Mouse (Mus musculus) Patski (cell line): Measurements from ENCODE around the gene Dstyk. TPM values are rescaled to one million over a fixed set of nuclear protein-coding genes. Genes with fewer than 3 reads are reported as not detected.
"Not testable (repeated sequence)": the region's sequence is repeated elsewhere in the genome, so short reads cannot be mapped to it uniquely, and the experiment has no call there.

Experiments used
- ATAC-seq: fragments of 100-300 bp; one replicate; pipeline ENCODE4 v1.8.0; 2021
- CTCF ChIA-PET: fragments of 350-600 bp; sonication (Branson Sonifier 250); formaldehyde crosslinking; loops from one replicate; lab custom pipeline; 2022; ENCODE audit warnings: inconsistent platforms; lab: Charles Lee
- POLR2A ChIA-PET: fragments of 350-600 bp; sonication (Branson Sonifier 250); formaldehyde crosslinking; loops from one replicate; lab custom pipeline; 2022; ENCODE audit warnings: antibody characterized with exemption, inconsistent platforms; lab: Charles Lee
- DNase-seq: peaks from one replicate; pipeline ENCODE4 v3.0.0-alpha.2; 2011; ENCODE audit warnings: low read depth, low spot score
- H3K27me3 ChIP-seq: fragments of 371-371 bp; one replicate; pipeline ENCODE4 v1.5.1; 2021
- CTCF ChIP-seq: fragments of 100-300 bp; IDR thresholded peaks from one replicate; pipeline ENCODE4 v1.5.1; 2021
- in situ Hi-C: fragments of 300-500 bp; cut with MboI; formaldehyde crosslinking; loops from 3 replicates; pipeline ENCODE4 v1.11.1; 2018; ENCODE audit warnings: low pct_unique_long_range_greater_than_20kb, mixed read lengths
- polyA plus RNA-seq: library from polyadenylated mRNA; unstranded; gene quantifications from one replicate; pipeline ENCODE4 v1.2.3, GENCODE M21; 2021

The Dstyk gene
- polyA plus RNA-seq, 1 experiment from 2014 or later: 26.8 TPM

GRCm38 (mm10) chr1:132434032-132434431 is 16.7 kb downstream of the Dstyk start:
- CTCF ChIA-PET: no interaction called here
- TF ChIP-seq CTCF: no peak
- POLR2A ChIA-PET: no interaction called here

GRCm38 (mm10) chr1:132436320-132436958 is 19.1 kb downstream of the Dstyk start:
- ATAC-seq (no peak), DNase-seq (no peak)
- TF ChIP-seq CTCF: no peak
- ChIA-PET POLR2A (interaction anchor here (0.7 to 1.3 kb wide), 2 partner anchors 10 to 39 kb away, joined by 3 read pairs; no protein-coding TSS in a partner anchor), CTCF (interaction anchor here (0.7 to 2.1 kb wide), 3 partner anchors 28 to 68 kb away, joined by 3 to 5 read pairs (median 3); no protein-coding TSS in a partner anchor)
- H3K27me3 ChIP-seq: no peaks in the 10 kb centered on the region
- in situ Hi-C loops: no loop called here

More at GRCm38 (mm10) chr1:132434032-132434431, 16.7 kb downstream of the Dstyk start:
- H3K27me3 ChIP-seq: no peaks in the 10 kb centered on the region
- ATAC-seq (no peak), DNase-seq (no peak)
- in situ Hi-C loops: no loop called here

DNA sequence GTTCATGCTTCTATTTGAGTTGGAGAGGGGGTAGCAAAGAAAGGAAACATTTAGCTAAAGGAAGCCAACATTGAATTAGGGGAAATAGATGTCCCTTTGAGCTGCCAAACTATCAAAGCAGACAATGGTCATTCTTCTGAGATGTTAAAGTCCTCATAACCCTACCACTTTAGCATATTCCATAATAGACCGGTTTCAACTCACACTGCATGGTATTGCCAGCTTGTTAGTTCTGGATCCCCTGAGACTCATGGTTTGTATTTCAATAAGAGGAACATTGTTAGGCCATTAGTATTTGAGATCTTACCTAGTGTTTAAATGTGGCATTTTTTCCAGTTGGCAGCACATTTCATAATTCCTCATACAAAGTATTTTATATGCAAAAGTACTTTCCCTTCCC is 19.6 kb downstream of the Dstyk start:
- no peak for TF ChIP-seq CTCF
- ChIA-PET CTCF (interaction anchor here (1.0 to 2.1 kb wide), 2 partner anchors 28 to 69 kb away, joined by 3 to 5 read pairs; no protein-coding TSS in a partner anchor), POLR2A (interaction anchor here (0.7 to 1.3 kb wide), 2 partner anchors 10 to 39 kb away, joined by 3 read pairs; no protein-coding TSS in a partner anchor)
- in situ Hi-C loops: no loop called here
- ATAC-seq: no peak
- no peak for DNase-seq
- H3K27me3 ChIP-seq: no peaks in the 10 kb centered on the region

GRCm38 (mm10) chr1:132437389-132437788 is 20.0 kb downstream of the Dstyk start:
- H3K27me3 ChIP-seq: no peaks in the 10 kb centered on the region
- in situ Hi-C loops: no loop called here
- ATAC-seq: no peak
- ChIA-PET POLR2A (interaction anchor here (1.2 kb wide), 1 partner anchor 27 kb away, joined by 3 read pairs; no protein-coding TSS in a partner anchor), CTCF (interaction anchor here (2.1 kb wide), 1 partner anchor 69 kb away, joined by 5 read pairs; no protein-coding TSS in a partner anchor)
- DNase-seq: no peak
- TF ChIP-seq CTCF: no peak

GRCm38 (mm10) chr1:132440896-132441435 is 23.6 kb downstream of the Dstyk start:
- DNase-seq (no peak), ATAC-seq (no peak)
- peak; percentile 35 for TF ChIP-seq CTCF
- no peaks in the 10 kb centered on the region for H3K27me3 ChIP-seq
- ChIA-PET CTCF (interaction anchor here (0.6 to 1.7 kb wide), 7 partner anchors 9 to 74 kb away, joined by 3 to 6 read pairs (median 4); no protein-coding TSS in a partner anchor), POLR2A (no interaction called here)
- in situ Hi-C loops: no loop called here

- TF ChIP-seq CTCF: no peak
- ATAC-seq (no peak), DNase-seq (no peak)
- ChIA-PET CTCF (interaction anchor here (1.5 kb wide), 1 partner anchor 10 kb away, joined by 5 read pairs; no protein-coding TSS in a partner anchor), POLR2A (no interaction called here)
- in situ Hi-C loops: no loop called here
- H3K27me3 ChIP-seq: no peaks in the 10 kb centered on the region
These were observed 32.4 kb downstream of the Dstyk start for GRCm38 (mm10) chr1:132449742-132450141.

DNA sequence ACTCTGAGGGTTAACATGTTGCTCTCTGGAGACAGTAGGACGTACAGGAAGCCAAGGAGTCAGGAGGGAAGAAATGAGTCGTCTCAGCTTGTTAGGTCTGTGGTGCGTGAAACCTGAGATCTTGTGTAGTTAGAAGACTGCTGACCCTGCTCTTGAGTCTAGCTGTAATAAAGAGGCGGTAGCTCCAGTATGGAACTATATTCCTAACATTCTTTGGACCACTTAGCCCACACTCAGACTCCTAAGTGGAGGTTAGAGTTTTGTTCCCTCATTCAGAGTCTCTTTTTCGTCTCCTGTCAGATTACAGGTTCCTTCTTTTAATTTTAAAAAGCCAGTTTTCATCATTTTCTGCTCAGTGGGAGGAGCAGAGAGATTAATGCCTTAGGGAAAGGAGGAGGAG is 47.3 kb downstream of the Dstyk start:
- no peaks in the 10 kb centered on the region for H3K27me3 ChIP-seq
- TF ChIP-seq CTCF: no peak
- no peak for ATAC-seq
- in situ Hi-C loops: no loop called here
- ChIA-PET CTCF (interaction anchor here (1.1 to 1.4 kb wide), 2 partner anchors 28 to 95 kb away, joined by 3 to 4 read pairs; no protein-coding TSS in a partner anchor), POLR2A (no interaction called here)
- DNase-seq: no peak

GRCm38 (mm10) chr1:132468926-132469325 is 51.6 kb downstream of the Dstyk start:
- peak; percentile 35 for ATAC-seq
- no peak for TF ChIP-seq CTCF
- no peak for DNase-seq
- H3K27me3 ChIP-seq: no peaks in the 10 kb centered on the region
- in situ Hi-C loops: no loop called here
- ChIA-PET CTCF (interaction anchor here (1.2 kb wide), 1 partner anchor 12 kb away, joined by 4 read pairs; no protein-coding TSS in a partner anchor), POLR2A (no interaction called here)

GRCm38 (mm10) chr1:132469519-132469918 is 52.2 kb downstream of the Dstyk start:
- ChIA-PET POLR2A (no interaction called here), CTCF (interaction anchor here (1.2 kb wide), 1 partner anchor 12 kb away, joined by 4 read pairs; no protein-coding TSS in a partner anchor)
- TF ChIP-seq CTCF: peak; percentile 41
- no peak for ATAC-seq
- in situ Hi-C loops: no loop called here
- H3K27me3 ChIP-seq: no peaks in the 10 kb centered on the region
- no peak for DNase-seq

- DNase-seq, H3K27me3 ChIP-seq, POLR2A ChIA-PET, in situ Hi-C loops, ATAC-seq: not testable (repeated sequence)
- CTCF ChIA-PET: interaction anchor here (1.1 kb wide), 1 partner anchor 31 kb away, joined by 3 read pairs; no protein-coding TSS in a partner anchor
These were observed 52.7 kb downstream of the Dstyk start for GRCm38 (mm10) chr1:132470031-132470430.
